Mouse (Mus musculus): ENCODE results near the gene Gabrg3.
"Not testable (repeated sequence)": the region's sequence is repeated elsewhere in the genome, so short reads cannot be mapped to it uniquely, and the experiment has no call there.

The Gabrg3 gene

GRCm38 (mm10) chr7:57312018-57312417 is 75.0 kb downstream of the Gabrg3 start:
- no peak for DNase-seq (ENCODE audit: low spot score)

GRCm38 (mm10) chr7:57307337-57307736 is 79.7 kb downstream of the Gabrg3 start:
- DNase-seq (ENCODE audit: low spot score): no peak

GRCm38 (mm10) chr7:57296639-57297038 is 90.3 kb downstream of the Gabrg3 start:
- no peak for DNase-seq (ENCODE audit: low spot score)

GRCm38 (mm10) chr7:57294127-57294526 is 92.9 kb downstream of the Gabrg3 start:
- no peak for DNase-seq (ENCODE audit: low spot score)

GRCm38 (mm10) chr7:57293564-57293963 is 93.4 kb downstream of the Gabrg3 start:
- no peak for DNase-seq (ENCODE audit: low spot score)

- DNase-seq (ENCODE audit: low spot score): no peak
Observed at GRCm38 (mm10) chr7:57283186-57283585, 103.8 kb downstream of the Gabrg3 start.

- no peak for DNase-seq (ENCODE audit: low spot score)
Observed at GRCm38 (mm10) chr7:57278841-57279240, 108.1 kb downstream of the Gabrg3 start.

GRCm38 (mm10) chr7:57260201-57260600 is 126.8 kb downstream of the Gabrg3 start:
- DNase-seq (ENCODE audit: low spot score): no peak

GRCm38 (mm10) chr7:57258893-57259574 is 128.0 kb downstream of the Gabrg3 start:
- DNase-seq (ENCODE audit: low spot score): no peak

- no peak for DNase-seq (ENCODE audit: low spot score)
Observed at GRCm38 (mm10) chr7:57243981-57244380, 143.0 kb downstream of the Gabrg3 start.

- no peak for DNase-seq (ENCODE audit: low spot score)
Observed at GRCm38 (mm10) chr7:57214119-57214518, 172.9 kb downstream of the Gabrg3 start.

GRCm38 (mm10) chr7:57186015-57186414 is 201.0 kb downstream of the Gabrg3 start:
- DNase-seq (ENCODE audit: low spot score): no peak

- not testable (repeated sequence) for DNase-seq (ENCODE audit: low spot score)
Observed at GRCm38 (mm10) chr7:57175891-57176545, 211.0 kb downstream of the Gabrg3 start.

GRCm38 (mm10) chr7:57166931-57167330 is 220.1 kb downstream of the Gabrg3 start:
- DNase-seq (ENCODE audit: low spot score): peak; percentile 6

- DNase-seq (ENCODE audit: low spot score): peak; percentile 9
Observed at GRCm38 (mm10) chr7:57158211-57158610, 228.8 kb downstream of the Gabrg3 start.

GRCm38 (mm10) chr7:57153743-57154142 is 233.2 kb downstream of the Gabrg3 start:
- DNase-seq (ENCODE audit: low spot score): no peak

- no peak for DNase-seq (ENCODE audit: low spot score)
Observed at GRCm38 (mm10) chr7:57150768-57151167, 236.2 kb downstream of the Gabrg3 start.

GRCm38 (mm10) chr7:57138072-57138704 is 248.8 kb downstream of the Gabrg3 start:
- DNase-seq (ENCODE audit: low spot score): no peak

- DNase-seq (ENCODE audit: low spot score): no peak
Observed at GRCm38 (mm10) chr7:57133009-57133408, 254.0 kb downstream of the Gabrg3 start.

- no peak for DNase-seq (ENCODE audit: low spot score)
Observed at GRCm38 (mm10) chr7:57132471-57132870, 254.5 kb downstream of the Gabrg3 start.

- no peak for DNase-seq (ENCODE audit: low spot score)
Observed at GRCm38 (mm10) chr7:57100065-57100464, 286.9 kb downstream of the Gabrg3 start.

- no peak for DNase-seq (ENCODE audit: low spot score)
Observed at GRCm38 (mm10) chr7:57082071-57082470, 304.9 kb downstream of the Gabrg3 start.
